Mouse (Mus musculus) liver (tissue): ENCODE data around the gene Grip1.

Experiments used
- DNase-seq: peaks from one replicate; pipeline ENCODE4 v3.0.0-alpha.2; 2020; ENCODE audit warnings: mixed read lengths

The Grip1 gene

GRCm38 (mm10) chr10:119580024-119580423, 126.4 kb downstream of the Grip1 start:
- DNase-seq, result no peak

- no peak for DNase-seq
These were observed 131.0 kb downstream of the Grip1 start for GRCm38 (mm10) chr10:119584666-119585065.

DNA sequence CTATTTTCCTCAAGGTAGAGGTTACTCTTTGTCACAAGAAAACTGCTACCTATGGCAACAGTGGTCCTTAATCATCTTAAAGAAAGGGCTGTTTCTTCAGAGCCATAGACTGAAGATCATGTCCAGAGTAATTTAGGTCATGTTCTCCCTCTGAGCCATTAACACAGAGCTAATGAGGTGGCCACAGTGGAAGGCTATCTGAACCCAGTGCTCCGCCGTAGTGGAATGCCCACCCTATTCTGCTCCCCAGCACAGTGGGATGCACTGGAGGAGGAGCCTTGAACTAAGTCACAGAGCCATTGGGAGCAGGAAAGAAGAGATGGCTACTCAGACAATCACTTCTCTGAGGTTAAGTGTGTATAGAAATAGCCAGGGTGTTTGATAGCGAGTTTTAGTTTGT, 133.3 kb downstream of the Grip1 start:
- DNase-seq, result no peak

- no peak for DNase-seq
These were observed 143.2 kb downstream of the Grip1 start for GRCm38 (mm10) chr10:119596822-119597221.

DNA sequence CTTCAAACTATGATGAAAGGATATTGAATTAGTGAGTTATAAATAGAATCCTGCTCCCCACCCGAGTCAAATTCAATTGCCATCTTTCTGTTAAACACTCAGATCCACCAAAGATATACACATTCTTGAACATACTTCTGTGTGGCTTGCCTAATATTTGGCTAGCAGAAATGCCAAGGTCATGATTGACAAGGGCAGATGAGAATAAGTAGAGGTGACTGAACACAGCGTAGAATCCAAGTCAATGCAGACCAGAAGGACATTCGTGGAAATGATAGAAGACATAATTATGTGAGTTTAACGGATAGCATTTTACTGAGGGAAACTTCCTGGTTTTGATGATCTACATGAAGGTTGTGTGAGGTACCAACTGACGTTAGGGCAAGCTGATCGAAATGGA, 153.9 kb downstream of the Grip1 start:
- DNase-seq, result no peak

GRCm38 (mm10) chr10:119608998-119609397, 155.4 kb downstream of the Grip1 start:
- no peak for DNase-seq

DNA sequence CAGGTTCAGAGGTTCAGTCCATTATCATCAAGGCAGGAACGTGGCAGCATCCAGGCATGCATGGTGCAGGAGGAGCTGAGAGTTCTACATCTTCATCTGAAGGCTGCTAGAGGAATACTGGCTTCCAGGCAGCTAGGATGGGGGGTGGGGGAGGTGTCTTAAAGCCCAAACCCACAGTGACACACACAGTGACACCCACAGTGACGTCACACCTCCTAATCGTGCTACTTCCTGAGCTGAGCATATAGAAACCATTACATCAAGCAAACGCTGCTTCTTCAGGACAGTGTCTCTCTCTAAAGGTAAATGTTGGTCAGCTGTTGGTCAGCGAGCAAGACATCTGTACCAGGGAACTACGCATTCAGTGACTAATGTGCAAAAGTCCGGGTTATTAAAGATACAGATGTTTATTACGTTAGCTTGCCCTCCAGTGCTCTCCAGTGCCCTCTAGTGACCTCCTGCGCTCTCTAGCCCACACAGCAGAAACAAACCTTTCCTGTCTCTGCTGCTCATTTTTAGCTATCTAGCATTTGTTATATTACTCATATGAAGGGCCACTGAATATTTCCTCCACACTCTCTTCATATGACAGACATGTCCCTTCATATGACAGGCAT, 156.8 kb downstream of the Grip1 start:
- DNase-seq, result peak; percentile 18

DNA sequence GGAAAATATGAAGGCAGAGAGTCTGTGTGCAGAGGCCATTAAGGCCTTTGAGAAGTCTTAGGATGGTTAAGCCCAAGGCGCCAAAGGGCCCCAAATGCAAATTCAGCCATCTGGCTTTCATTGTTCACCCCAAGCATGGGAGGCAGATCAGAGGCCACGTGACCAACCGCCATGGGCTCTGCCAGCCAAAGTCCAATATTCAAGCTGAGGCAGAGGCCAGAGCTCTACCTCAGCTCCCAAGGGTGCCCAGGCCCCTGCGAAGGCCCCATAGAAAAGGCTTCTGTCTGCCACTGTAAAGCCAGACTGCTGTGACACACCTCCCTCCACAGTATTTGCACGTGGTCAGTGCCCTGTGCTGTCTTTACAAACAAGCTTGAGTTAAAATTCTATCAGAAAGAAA, 158.4 kb downstream of the Grip1 start:
- DNase-seq, result no peak

GRCm38 (mm10) chr10:119614726-119615125, 161.1 kb downstream of the Grip1 start:
- DNase-seq, result peak; percentile 17

DNA sequence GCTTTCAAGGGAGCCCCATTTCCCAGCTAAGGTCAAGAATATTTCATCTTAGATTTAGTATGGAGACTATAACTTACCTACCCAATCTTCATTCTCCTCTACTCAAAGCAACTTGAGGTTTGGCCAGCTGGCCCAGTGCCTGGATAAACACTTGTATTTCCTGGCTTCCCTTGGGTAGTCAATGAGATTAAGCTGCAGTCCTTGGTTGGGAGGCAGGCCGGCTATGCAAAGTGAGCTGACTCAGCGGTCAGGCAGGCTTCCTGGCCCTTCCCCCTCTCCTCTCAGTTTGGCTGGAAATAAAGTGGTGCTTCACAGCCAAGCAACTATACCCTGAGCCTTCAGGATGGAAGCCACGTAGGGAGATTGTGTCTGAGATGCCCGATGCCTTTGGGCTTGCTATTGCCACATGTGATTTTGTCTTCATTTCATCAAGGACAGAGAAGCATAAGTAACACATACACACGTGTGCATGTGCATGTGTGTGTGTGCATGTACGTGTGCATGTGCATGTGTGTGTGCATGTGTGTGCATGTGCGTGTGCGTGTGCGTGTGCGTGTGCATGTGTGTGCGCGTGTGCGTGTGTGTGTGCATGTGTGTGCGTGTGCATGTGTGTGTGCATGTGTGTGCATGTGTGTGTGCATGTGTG, 161.7 kb downstream of the Grip1 start:
- peak; percentile 60 for DNase-seq

GRCm38 (mm10) chr10:119616078-119616477, 162.4 kb downstream of the Grip1 start:
- DNase-seq, result no peak

DNA sequence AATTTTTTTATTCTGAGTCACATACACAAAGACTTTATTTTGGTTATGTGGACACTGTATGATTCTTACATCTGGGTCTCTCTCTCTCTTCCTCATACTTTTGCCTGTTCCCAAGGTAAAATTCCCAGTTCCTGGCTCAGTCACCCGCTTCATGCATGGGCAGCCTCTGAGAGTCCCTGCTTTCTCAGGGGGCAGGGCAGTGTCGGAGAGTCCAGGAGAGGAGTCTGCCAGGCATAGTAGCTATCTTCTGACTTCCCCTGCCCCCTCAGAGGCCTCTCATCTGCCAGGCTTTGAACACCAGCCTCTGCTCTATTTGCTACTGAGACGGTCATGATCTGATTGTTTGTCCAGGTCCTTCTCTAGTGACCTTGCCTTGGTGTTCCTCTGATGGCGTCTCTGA, 175.0 kb downstream of the Grip1 start:
- no peak for DNase-seq

- no peak for DNase-seq
These were observed 176.8 kb downstream of the Grip1 start for GRCm38 (mm10) chr10:119630401-119630800.

GRCm38 (mm10) chr10:119631966-119632365, 178.3 kb downstream of the Grip1 start:
- no peak for DNase-seq

DNA sequence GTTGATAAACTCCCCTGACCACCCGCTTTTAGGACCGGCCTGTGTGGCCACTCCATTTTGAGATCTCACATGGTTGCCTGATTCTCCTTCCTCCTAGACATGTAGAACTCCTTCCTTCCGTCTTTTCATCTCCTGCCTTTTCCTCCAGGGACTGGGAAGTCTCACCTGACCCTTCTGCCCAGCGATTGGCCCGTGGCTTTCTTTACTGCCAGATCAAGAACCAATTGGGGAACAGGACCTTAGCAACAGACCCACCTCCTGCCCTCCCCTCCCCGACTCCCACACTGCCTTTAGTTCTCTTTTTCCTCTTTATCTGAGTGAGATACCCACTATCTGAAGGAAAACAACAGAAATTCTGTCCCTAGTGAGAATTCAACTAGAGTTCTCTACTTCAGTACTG, 180.9 kb downstream of the Grip1 start:
- no peak for DNase-seq

DNA sequence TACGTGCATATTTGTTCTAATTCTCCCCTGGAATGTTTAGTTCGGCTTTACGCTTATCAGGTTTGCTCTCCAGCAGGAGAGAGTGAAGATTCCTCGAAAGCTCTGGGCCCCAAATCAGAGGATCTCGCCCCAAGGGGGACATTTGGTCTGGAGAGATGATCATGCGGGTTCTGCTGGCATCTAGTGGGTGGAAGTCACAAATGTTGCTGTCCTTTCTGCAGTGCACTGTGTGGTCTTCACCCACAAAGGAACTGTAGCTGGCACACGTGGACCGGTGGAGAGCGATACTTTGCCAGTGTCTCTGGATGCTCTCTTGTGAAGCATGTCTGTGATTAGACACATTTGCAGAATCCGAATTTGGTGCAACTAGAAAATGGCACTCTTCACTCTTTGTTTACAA, 186.9 kb downstream of the Grip1 start:
- no peak for DNase-seq

DNA sequence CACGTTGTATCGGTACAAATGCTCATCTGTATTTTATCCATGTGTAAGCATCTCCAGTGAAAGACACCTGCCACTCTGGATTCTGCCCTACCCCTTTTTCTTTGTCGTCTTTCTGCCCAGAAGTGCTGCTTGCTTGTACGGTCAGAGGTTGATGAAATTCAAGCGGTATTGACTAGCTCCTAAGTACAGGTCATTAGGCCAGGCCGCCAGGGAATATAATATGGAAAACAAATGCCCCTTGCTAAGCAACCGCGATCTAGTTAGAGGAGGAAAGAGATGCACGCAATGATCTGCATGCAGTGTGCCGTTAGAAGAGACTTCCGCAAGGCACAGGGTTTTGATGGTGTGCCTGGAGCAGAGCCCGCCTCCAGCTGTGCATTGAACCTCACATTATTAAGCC, 187.4 kb downstream of the Grip1 start:
- no peak for DNase-seq

DNA sequence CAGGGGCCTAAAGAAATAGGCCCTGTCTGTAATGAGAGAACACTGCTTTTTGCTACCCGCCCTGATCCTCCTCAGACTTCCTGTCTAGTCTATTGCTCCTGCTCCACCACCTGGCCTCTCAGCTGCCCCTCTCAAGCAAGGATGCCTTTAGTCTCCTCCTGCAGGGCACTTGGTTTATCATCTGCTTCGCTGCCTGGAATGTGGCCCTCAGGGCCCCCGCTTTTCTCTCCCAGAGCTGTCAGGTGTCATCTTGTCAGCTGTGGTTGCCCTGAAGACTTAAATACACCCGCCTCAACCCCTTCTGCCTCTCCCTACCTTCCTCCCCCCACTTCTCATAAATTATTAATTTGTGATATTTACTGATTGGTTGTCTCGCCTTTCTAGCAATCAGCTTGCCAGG, 190.7 kb downstream of the Grip1 start:
- no peak for DNase-seq

DNA sequence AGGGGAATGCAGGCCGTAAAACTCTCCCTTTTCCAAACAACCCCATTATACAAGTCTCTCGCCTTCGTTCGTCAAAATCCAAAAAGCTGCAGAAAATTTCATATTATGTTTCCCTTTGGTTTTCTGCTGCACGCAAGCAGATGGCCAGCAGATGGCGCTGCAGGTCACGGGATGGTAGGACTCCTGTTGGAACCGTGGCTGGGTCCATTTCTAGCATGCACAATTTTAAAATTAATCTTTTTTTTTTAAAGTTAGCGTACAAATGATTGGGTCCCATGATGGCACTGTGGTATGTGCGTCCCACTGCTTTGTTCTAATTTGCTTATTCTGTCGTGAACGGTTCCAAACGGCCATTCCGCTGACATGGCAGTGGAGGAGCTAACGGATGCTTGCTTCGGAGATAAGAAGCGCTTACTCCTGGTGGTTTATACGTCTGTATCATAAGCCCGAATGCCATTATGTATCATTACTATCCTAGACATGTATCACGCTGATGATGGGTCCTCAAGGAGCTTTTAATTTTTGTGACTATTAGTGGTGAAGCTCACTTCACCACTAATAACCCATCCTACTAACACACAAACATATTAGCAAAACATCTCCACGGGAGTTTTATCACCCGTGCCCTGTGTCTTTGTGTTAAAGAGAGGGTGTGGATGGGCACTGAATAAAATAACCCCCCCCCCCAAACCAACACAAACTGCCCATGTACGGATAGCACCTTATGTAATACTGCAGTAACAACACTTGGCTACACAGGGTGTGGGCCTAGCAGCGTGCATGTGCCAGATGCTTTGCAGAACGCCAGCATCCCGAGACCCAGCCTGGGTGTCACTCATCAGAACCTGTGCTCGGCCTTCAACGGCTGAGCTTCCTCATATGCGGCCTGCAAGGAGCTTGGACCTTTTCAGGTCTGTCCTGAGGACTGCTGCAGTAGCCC, 193.1 kb downstream of the Grip1 start:
- peak; percentile 58 for DNase-seq

DNA sequence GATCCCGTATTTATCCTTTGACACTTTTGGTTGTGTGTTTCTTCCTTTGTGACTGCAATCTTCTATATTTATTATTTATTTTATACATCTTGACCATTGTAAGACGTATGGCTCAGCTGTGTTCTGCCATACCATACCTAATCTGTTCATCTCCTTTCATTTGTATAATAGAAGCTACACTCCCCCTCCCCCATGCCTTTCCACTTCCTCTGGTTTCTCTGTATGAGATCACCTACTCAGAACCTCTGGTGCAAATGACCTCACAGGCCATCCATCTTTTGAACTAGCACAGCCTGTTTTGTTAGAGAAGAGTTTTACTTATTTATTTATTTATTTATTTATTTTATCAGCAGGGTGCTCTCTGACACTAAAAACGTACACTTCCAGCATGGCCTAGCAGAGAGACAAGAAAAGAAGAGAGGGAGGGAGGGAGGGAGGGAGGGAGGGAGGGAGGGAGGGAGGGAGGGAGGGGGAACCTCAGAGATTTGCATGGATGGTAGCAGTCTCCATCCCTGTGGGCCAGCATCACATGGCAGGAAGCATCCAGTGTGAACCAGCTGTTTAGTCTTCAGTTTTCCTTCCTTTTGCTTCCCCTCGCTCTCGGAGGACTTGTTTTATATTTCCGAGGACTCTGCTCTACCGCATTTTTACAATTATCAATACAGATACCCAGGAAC, 207.2 kb downstream of the Grip1 start:
- no peak for DNase-seq

- no peak for DNase-seq
These were observed 210.0 kb downstream of the Grip1 start for GRCm38 (mm10) chr10:119663586-119663985.

DNA sequence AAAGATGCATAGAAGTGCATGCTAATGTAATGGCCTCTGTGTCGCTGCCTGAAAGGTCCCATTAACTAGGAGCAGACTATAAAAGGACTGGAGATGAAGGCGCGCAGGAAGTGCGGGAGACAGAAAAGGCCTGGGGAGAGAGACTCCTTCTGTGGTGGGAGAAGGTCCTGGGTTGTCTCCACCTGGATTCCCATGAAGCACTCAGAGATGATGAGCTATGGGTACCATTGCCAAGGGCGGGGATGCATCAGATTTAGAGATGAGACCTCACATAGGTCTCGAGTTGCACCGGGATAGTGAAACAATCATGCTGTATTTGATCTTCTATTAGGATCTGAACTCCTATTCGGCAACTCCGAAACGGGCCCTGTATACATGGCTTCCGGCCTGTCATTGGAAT, 212.8 kb downstream of the Grip1 start:
- DNase-seq, result no peak

GRCm38 (mm10) chr10:119670456-119670855, 216.8 kb downstream of the Grip1 start:
- DNase-seq, result no peak
